Mouse (Mus musculus) spleen, embryonic (tissue): ENCODE data around the gene Rabif.

Experiments
- CTCF ChIA-PET: fragments of 350-600 bp; sonication (Branson Sonifier 250); formaldehyde crosslinking; loops from one replicate; lab custom pipeline; 2022; lab: Charles Lee

The Rabif gene

GRCm38 (mm10) chr1:134551869-134552268 is 57.4 kb downstream of the Rabif start:
- CTCF ChIA-PET = interaction anchor here (0.8 kb wide), 1 partner anchor 11 kb away, joined by 3 read pairs; no protein-coding TSS in a partner anchor

- CTCF ChIA-PET = interaction anchor here (0.8 kb wide), 1 partner anchor 11 kb away, joined by 3 read pairs; no protein-coding TSS in a partner anchor
Observed at GRCm38 (mm10) chr1:134552396-134552795, 57.9 kb downstream of the Rabif start.

DNA sequence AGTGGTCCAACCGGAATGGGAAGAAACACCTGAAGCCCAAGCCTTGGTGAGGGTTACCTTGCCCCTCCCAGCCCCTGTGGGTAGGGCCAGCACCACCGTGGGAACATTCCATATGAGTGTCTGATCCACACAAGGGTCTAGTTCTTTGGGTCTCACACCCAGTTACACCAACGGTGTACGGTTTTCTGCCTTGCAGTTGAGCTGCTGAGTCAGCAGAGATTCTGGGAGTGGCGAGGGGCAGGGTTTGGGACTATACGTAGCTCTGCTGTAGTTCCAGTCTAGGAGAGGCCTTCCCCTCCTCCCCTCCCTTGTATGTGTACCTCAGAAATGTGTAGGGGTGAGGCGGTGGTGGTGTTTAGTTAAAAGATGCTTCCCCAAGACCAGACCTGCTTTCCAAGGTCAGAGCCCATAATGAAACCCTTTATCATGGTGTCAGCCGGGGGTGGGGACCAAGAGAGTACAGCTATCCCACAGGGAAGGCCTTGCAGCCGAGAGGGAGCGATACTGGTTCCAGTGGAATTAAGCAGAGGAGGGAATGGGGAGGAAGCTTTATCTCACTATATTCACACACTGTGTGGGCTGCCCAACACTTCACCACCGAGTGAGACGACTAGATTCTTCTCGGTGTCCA is 60.9 kb downstream of the Rabif start:
- CTCF ChIA-PET = interaction anchor here (0.9 kb wide), 2 partner anchors 22 to 37 kb away, joined by 3 read pairs; no protein-coding TSS in a partner anchor

DNA sequence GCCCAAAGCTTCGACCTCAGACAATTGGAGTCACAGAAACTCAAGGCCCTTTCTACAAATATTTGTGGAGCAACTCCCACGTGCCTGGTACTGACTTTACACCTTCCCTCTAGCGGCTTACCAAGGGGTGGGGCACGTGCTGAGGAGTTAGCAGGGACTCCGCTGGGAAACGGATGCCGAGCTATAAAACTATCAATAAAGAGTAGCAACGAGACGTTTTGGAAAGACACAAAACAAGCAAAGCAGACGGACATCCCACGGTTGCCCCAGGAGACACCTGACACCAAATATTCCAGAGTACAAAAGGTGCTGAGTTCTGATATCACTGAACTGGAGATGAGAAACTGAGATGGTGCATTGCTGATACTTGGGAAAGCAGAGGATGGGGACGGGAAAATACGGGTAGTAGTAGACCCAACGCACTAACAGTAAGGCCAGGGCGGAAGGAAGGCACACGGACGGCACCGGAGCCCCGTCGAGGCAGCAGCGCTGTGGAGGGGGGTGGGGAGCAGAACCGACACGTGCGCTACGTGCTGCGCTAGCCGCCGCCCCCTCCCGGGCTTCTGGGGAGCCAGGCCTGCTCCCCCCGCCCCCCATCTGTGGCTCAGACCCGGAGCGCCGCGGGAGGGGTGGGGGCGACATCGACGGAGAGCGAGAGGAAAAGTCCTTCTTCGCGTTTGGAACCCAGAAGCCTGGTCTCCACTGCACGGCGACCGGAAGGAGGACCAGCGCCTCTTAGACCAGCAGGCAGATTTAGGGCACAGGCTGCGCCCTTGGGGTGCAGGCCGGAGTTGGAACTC is 61.6 kb downstream of the Rabif start:
- CTCF ChIA-PET = interaction anchor here (0.9 kb wide), 2 partner anchors 21 to 37 kb away, joined by 3 read pairs; no protein-coding TSS in a partner anchor

- CTCF ChIA-PET = no interaction called here
Observed at GRCm38 (mm10) chr1:134556671-134557218, 62.3 kb downstream of the Rabif start.
